Mouse (Mus musculus) stomach, embryonic 14.5 days (tissue): Measurements from ENCODE around the gene Hoxa9. TPM values are rescaled to one million over a fixed set of nuclear protein-coding genes. Genes with fewer than 3 reads are reported as not detected.

Experiments
- ATAC-seq: fragments of 200-750 bp; cut with Nextera tagmentation; 2 replicates; pipeline ENCODE4 v1.8.0; 2017; ENCODE audit warnings: low read depth, moderate TSS enrichment; ENCODE audit not compliant: insufficient number of reproducible peaks, insufficient read depth, low FRiP score
- H3K27ac ChIP-seq: fragments of 300-500 bp; sonication (generic); 2 replicates; pipeline ENCODE4 v1.5.1; 2014; ENCODE audit warnings: mild to moderate bottlenecking, low read length, moderate library complexity, mixed read lengths
- H3K27me3 ChIP-seq: fragments of 300-500 bp; sonication (generic); 2 replicates; pipeline ENCODE4 v1.6.1; 2014; ENCODE audit warnings: low read length, control low read depth, mixed read lengths; ENCODE audit not compliant: control insufficient read depth, insufficient read depth
- H3K36me3 ChIP-seq: fragments of 300-500 bp; sonication (generic); 2 replicates; pipeline ENCODE4 v1.6.1; 2014; ENCODE audit warnings: mild to moderate bottlenecking, control low read depth, low read length, moderate library complexity, mixed read lengths; ENCODE audit not compliant: control insufficient read depth, insufficient read depth
- H3K4me1 ChIP-seq: fragments of 300-500 bp; sonication (generic); 2 replicates; pipeline ENCODE4 v1.6.1; 2014; ENCODE audit warnings: low read length, control low read depth, mixed read lengths; ENCODE audit not compliant: control insufficient read depth, insufficient read depth
- H3K4me2 ChIP-seq: fragments of 300-500 bp; sonication (generic); replicated peaks from 2 replicates; pipeline ENCODE4 v1.6.1; 2014; ENCODE audit warnings: low read depth, low read length, control low read depth
- H3K4me3 ChIP-seq: fragments of 300-500 bp; sonication (generic); 2 replicates; pipeline ENCODE4 v1.5.1; 2014; ENCODE audit warnings: low read depth, low read length, control low read depth
- H3K9ac ChIP-seq: fragments of 300-500 bp; sonication (generic); replicated peaks from 2 replicates; pipeline ENCODE4 v1.6.1; 2014; ENCODE audit warnings: low read depth, mild to moderate bottlenecking, control low read depth, low read length, moderate library complexity, mixed read lengths
- H3K9me3 ChIP-seq: fragments of 300-500 bp; sonication (generic); 2 replicates; pipeline ENCODE4 v1.6.1; 2016; ENCODE audit warnings: low read depth, low read length, control low read depth; ENCODE audit not compliant: control insufficient read depth
- WGBS: fragments of 180-500 bp; shearing (Covaris S2); extraction: QIAGEN DNeasy Blood & Tissue Kit; methylation state at CpG from one replicate; pipeline ENCODE4 v1.1.7; 2014; 5-methylcytosine and 5-hydroxymethylcytosine counted together
- polyA plus RNA-seq: library from polyadenylated mRNA; unstranded; fragments of >200 nt; fragmentation: Nextera tagmentation; extraction: Ambion mirVana; gene quantifications from 2 replicates; pipeline ENCODE4 v1.2.1, GENCODE M21; 2014

Hoxa9 gene
- polyA plus RNA-seq, 1 experiment from 2014 or later: 1.5 TPM

DNA sequence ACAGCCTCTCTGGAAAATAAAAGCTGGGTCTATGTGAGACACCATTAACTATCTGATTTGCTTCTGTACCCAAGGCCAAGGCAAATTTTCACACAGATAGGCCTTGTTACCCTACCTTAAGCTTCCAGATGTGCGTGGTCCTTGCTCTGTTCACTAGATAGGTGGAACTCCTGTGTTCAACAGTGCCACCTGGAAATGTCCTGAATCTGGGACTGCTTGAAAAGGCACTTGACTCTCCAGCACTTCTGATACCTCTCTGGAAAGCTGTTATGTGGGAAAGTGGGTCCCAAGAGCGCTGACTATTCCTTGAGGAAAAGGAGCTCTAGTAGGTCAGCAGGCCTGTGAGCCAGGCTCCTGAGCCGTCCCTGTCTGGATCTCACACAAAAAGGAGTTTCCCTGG is 5.9 kb upstream of the Hoxa9 start:
- Histone ChIP-seq H3K36me3 (no peaks in the 10 kb centered on the region), H3K27ac (no peak overlapping the region), H3K9me3 (no peaks in the 10 kb centered on the region), H3K9ac (no peak overlapping the region), H3K4me1 (peaks cover 3% of the 10 kb centered on the region; the same call in 1 of the 2 replicates), H3K4me2 (no peak overlapping the region), H3K4me3 (no peak overlapping the region), H3K27me3 (peaks cover 73% of the 10 kb centered on the region)
- ATAC-seq: no peak
- WGBS: 14% methylated on average over 3 of the region's 3 CpGs

DNA sequence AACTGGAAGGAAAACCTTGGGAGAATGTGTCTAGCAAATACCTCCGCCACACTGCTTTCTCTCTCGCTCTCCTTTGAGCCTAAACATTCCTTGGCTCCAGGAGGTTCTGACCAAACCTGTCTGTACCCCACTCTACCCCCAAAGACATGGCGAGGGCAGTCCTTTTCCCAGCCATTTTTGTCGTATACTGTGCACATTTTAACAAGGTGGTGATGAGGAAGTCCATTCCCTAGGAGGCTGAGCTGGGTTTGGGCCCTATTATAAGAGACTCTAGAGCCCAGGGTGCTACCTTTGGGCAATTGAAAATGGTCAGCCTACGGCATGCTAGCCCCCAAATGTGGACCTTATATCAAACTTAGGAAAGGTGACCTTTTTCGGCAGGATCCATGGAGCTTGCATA is 5.0 kb upstream of the Hoxa9 start:
- Histone ChIP-seq H3K4me1 (peaks cover 3% of the 10 kb centered on the region; the same call in 1 of the 2 replicates), H3K4me3 (no peak overlapping the region), H3K36me3 (no peaks in the 10 kb centered on the region), H3K27me3 (peaks cover 68% of the 10 kb centered on the region), H3K9ac (no peak overlapping the region), H3K4me2 (no peak overlapping the region), H3K9me3 (no peaks in the 10 kb centered on the region), H3K27ac (no peak overlapping the region)
- WGBS: 18% methylated on average over 6 of the region's 6 CpGs
- no peak for ATAC-seq

DNA sequence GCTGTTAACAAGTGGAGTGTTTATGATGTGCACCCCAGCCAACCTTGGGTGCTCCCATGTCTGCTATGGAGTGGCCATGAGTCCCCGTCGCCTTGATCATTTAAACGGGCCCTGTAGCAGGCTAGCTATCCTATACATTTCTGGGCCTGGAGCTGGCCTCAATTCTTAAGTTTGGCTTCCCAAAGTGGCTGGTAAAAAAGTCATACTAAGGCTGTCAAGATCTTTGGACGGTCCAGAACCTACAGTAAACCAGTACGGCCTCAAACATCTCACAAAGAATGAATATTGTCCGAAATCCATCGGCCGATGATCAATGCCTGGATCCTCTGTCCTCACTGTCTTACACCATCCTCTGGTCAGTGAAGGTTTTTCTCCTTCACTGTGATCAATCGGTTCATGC is 4.4 kb upstream of the Hoxa9 start:
- H3K4me2 ChIP-seq: no peak overlapping the region
- H3K4me3 ChIP-seq: no peak overlapping the region
- 31% methylated on average over 9 of the region's 9 CpGs for WGBS
- no peaks in the 10 kb centered on the region for H3K36me3 ChIP-seq
- peaks cover 64% of the 10 kb centered on the region for H3K27me3 ChIP-seq
- no peak overlapping the region for H3K9ac ChIP-seq
- H3K9me3 ChIP-seq: no peaks in the 10 kb centered on the region
- peaks cover 3% of the 10 kb centered on the region; the same call in 1 of the 2 replicates for H3K4me1 ChIP-seq
- H3K27ac ChIP-seq: no peak overlapping the region
- no peak for ATAC-seq

DNA sequence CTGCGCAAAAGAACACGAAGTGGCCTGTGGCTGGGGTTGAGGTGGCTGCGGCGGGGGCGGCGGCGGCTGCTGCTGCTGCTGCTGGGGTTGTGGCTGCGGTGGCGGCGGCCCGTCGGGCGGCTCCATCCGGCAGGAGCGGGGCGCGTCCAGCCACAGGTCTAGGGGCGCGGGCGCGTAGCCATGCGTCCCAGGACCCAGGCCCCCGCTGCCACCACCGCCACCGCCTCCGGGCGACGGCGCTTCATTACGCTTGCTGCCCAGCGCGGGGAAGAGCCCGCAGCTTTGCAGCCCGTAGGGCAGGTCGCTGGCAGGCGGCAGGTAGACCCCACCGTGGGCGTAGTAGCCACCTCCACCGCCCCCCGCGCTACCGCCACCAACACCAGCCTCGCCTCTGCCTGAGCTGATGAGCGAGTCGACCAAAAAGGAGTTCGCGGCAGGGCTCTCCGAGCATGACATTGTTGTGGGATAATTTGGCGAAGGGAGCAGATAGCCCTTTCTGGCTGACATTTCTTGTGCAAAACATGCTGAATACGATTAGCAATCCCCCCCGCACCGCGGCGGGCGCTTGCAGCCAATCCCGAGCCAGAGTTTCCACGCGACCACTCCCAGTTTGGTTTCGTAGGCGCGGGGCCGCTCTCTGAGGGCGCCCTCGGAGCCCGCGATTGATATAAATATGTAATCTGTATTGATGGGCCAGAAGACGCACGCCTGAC is 3.7 kb upstream of the Hoxa9 start:
- H3K4me2 ChIP-seq: no peak overlapping the region
- WGBS: 1% methylated on average over 64 of the region's 68 CpGs
- no peak overlapping the region for H3K9ac ChIP-seq
- H3K36me3 ChIP-seq: no peaks in the 10 kb centered on the region
- no peak overlapping the region for H3K27ac ChIP-seq
- H3K4me1 ChIP-seq: 0 out of 2 replicates have a peak, but pooled peaks cover 3% of the 10 kb centered on the region
- peaks cover 64% of the 10 kb centered on the region for H3K27me3 ChIP-seq
- peak overlapping the region; percentile 8; the same call in 1 of the 2 replicates for H3K4me3 ChIP-seq
- H3K9me3 ChIP-seq: no peaks in the 10 kb centered on the region
- no peak for ATAC-seq

DNA sequence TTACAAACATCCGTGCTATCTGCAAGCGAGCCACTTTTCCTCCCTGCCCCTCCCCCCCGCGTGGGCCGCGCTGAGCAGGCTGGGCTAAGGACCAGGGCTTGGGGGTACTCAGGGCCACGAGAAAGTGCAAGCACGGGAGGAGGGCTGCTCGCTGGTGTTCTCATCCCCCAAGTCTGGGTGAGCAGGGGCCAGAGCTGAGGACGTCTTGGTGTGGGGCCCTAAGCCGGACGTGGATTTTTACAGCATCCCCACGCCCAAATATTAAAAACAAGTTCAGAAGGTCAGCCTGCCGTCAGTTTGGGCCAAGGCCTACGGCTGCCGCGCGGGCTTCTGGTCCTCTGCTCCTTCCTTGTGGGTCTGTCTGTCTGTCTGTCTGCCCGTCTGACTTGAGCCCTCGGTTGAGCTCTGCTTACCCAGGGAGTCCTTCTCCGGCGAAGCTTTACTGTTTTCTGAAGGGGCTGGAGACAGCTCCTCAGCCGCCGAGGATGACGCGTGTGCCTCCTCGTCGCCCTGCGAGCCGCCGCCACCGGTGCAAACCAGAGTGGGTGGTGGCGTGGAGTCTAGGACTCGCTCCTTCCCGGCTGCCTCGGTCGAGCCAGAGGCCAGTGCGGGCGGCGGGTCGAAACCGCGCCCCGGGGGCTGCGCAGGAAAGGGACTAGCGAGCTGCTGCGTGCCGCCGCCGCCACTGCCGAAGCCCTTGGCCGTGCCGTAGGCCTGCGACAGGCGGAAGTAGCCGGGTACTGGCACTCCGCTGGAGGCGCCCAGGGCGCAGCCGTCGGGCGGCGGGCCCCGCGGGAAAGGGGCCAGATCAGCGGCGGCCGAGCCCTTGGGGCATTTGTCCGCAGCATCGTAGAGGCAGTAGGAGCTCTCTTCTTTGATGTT is 2.9 kb upstream of the Hoxa9 start:
- H3K4me3 ChIP-seq: peak overlapping the region; percentile 8; the same call in 1 of the 2 replicates
- H3K36me3 ChIP-seq: no peaks in the 10 kb centered on the region
- H3K27me3 ChIP-seq: peaks cover 70% of the 10 kb centered on the region
- H3K9me3 ChIP-seq: no peaks in the 10 kb centered on the region
- H3K4me1 ChIP-seq: 0 out of 2 replicates have a peak, but pooled peaks cover 3% of the 10 kb centered on the region
- H3K9ac ChIP-seq: no peak overlapping the region
- no peak overlapping the region for H3K4me2 ChIP-seq
- 2% methylated on average over 70 of the region's 70 CpGs for WGBS
- ATAC-seq: no peak
- no peak overlapping the region for H3K27ac ChIP-seq

DNA sequence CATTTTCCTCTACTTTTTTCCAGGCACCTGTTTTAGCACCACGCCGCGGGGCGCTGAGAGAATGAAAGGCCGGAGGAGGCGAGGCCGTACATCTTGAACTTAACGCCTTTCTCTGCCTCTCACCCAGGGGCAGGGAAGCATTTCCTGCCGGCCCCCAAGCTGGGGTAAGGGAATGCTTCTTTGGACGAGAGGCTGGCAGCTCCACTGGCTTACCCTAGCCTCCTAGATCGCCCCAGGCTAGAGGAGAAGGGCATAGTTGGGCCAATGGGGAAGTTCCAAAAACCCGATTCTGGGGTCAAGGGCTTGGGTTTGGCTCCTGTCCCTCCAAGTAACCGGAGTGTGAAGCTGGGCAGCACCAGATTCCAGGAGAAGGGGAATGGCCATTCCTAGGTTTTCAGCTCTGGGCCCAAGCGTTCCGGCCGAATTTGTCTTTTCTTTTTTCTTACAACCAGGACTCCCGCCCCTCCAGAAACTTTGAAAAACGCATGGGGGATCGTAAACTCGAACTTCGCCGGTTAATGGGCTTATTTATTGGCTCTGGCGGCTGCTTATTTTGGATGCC is 2.2 kb upstream of the Hoxa9 start:
- Histone ChIP-seq H3K4me1 (0 out of 2 replicates have a peak, but pooled peaks cover 3% of the 10 kb centered on the region), H3K9me3 (no peaks in the 10 kb centered on the region), H3K9ac (no peak overlapping the region), H3K4me3 (0 out of 2 replicates have a peak overlapping the region, but pooled peaks have one; percentile 8), H3K36me3 (no peaks in the 10 kb centered on the region), H3K27ac (no peak overlapping the region), H3K27me3 (peaks cover 70% of the 10 kb centered on the region), H3K4me2 (no peak overlapping the region)
- WGBS: 2% methylated on average over 23 of the region's 23 CpGs
- no peak for ATAC-seq

DNA sequence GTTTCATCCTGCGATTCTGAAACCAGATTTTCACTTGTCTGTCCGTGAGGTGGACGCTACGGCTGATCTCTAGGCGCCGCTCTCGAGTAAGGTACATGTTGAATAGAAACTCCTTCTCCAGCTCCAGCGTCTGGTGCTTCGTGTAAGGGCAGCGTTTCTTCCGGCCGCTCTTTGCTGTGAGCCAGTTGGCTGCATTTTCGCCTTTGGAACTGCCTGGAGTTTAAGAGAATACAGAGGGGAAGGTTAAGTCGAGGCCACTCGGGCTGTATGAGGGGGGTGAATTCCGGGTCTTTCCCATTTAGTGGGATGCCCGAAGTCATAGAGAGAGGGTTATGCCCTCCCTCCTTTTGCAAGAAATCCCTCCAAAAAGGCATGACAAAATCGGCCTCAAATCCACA is 1.7 kb upstream of the Hoxa9 start:
- H3K4me2 ChIP-seq: no peak overlapping the region
- H3K9ac ChIP-seq: no peak overlapping the region
- peaks cover 70% of the 10 kb centered on the region for H3K27me3 ChIP-seq

DNA sequence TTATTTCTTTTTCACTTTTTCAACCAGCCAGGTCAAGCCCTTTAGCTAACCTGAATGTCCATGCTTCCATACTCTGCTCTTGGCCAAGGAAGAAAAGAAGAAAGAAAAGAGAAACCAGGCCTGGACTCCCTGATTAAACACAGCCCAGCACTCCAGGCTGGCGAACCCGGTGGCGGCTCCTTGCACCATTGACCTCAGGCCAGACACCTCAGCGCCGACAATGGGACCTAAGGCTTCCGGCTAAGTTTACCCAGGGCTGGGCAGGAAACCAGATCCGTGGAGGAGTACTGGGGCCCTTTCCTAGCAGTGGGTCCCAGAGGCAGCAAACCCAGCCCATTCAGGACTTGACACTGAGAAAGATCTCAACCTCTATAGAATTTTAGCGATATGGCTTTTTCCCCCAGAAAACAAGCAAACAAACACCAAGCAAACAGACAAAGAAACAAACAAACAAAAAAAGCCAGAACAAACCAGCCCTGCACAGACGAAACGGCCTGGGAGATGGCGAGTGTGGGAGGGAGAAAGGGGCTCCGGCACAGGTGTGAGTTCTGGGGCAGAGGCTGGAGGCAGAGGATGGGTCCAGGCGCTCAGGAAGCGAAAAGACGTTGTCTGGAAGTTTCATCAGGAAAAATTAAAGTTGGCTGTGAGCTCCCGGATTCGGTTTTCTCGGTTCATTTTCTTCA is 1.1 kb upstream of the Hoxa9 start:
- WGBS: under 1% methylated on average over 18 of the region's 18 CpGs
- no peaks in the 10 kb centered on the region for H3K36me3 ChIP-seq
- 0 out of 2 replicates have a peak, but pooled peaks cover 3% of the 10 kb centered on the region for H3K4me1 ChIP-seq
- no peaks in the 10 kb centered on the region for H3K9me3 ChIP-seq
- no peak overlapping the region for H3K27ac ChIP-seq
- H3K4me2 ChIP-seq: no peak overlapping the region
- no peak overlapping the region for H3K9ac ChIP-seq
- H3K4me3 ChIP-seq: no peak overlapping the region
- no peak for ATAC-seq
- peaks cover 72% of the 10 kb centered on the region for H3K27me3 ChIP-seq

More for the DNA sequence above, 1.7 kb upstream of the Hoxa9 start:
- Histone ChIP-seq H3K36me3 (no peaks in the 10 kb centered on the region), H3K9me3 (no peaks in the 10 kb centered on the region), H3K4me3 (no peak overlapping the region), H3K27ac (no peak overlapping the region), H3K4me1 (0 out of 2 replicates have a peak, but pooled peaks cover 3% of the 10 kb centered on the region)
- no peak for ATAC-seq
- under 1% methylated on average over 18 of the region's 18 CpGs for WGBS
